Mouse (Mus musculus) lung, postnatal 0 days (tissue): ENCODE results near the gene Ablim2.

ENCODE experiments used
- CTCF ChIP-seq: IDR thresholded peaks from 2 replicates; pipeline ENCODE4 v1.5.1; 2016; ENCODE audit warnings: antibody characterized with exemption, mild to moderate bottlenecking
- EP300 ChIP-seq: IDR thresholded peaks from 2 replicates; pipeline ENCODE4 v1.6.1; 2016; ENCODE audit warnings: antibody characterized with exemption, mild to moderate bottlenecking, control low read depth

GRCm38 (mm10) chr5:35884689-35885088 is 127.0 kb downstream of the Ablim2 start:
- TF ChIP-seq CTCF = no peak
- TF ChIP-seq EP300 = no peak
